Mouse (Mus musculus) C2C12 (cell line): ENCODE results near the gene Ctr9.

Experiments used
- CTCF ChIP-seq: IDR thresholded peaks from one replicate; pipeline ENCODE4 v1.5.1; 2011; ENCODE audit not compliant: control insufficient read depth, insufficient read depth, insufficient read length
- MYOD1 ChIP-seq: IDR thresholded peaks from one replicate; pipeline ENCODE4 v1.6.1; 2011; ENCODE audit warnings: low read depth; ENCODE audit not compliant: control insufficient read depth, insufficient read length

DNA sequence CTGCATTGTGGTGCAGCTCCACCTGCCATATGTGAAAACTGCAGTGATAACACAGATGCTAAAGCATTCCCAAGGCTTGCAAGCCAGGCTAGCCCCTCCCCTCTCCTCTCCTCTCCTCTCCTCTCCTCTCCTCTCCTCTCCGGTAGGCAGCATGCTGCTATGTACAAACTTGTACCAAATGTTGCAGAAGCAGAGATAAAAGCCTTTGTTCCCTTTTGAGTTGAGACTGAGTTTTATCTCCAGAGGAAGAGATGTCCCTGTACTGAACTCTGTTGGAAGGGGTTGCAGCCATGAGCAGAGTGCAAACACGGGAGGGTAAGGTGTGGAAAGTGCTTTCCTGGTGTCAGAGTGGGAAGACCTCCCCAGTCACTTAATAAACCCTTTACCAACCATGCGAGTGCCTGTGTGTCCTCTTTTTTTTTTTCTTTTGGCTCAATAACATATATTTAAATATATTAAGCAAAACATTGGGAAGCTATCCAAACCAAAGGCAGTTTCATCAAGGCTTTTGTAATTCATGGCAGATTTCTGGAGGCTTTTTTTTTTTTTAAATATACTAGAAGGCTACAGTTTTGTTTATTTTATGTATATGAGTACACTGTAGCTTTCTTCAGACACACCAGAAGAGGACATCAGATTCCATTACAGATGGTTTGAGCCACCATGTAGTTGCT is 27.4 kb downstream of the Ctr9 start:
- TF ChIP-seq CTCF = no peak
- no peak for TF ChIP-seq MYOD1
